Mouse (Mus musculus) mature B cell (primary cell): ENCODE data around the gene Numbl.

Experiments used
- in situ Hi-C: fragments of 300-500 bp; cut with MboI; formaldehyde crosslinking; loops from 2 replicates; pipeline ENCODE4 v1.14.3; 2019

Numbl gene

GRCm38 (mm10) chr7:27251946-27252345, 6.3 kb upstream of the Numbl start:
- in situ Hi-C loops, result no loop called here

- in situ Hi-C loops, result no loop called here
Observed at GRCm38 (mm10) chr7:27255721-27256120, 2.5 kb upstream of the Numbl start.

GRCm38 (mm10) chr7:27257046-27257851, 984 bp upstream of the Numbl start:
- in situ Hi-C loops, result no loop called here

GRCm38 (mm10) chr7:27257852-27258204, 405 bp upstream of the Numbl start:
- in situ Hi-C loops, result no loop called here

GRCm38 (mm10) chr7:27259271-27259721, 1.1 kb downstream of the Numbl start:
- in situ Hi-C loops, result no loop called here

GRCm38 (mm10) chr7:27259771-27260170, 1.5 kb downstream of the Numbl start:
- in situ Hi-C loops, result no loop called here

- in situ Hi-C loops, result no loop called here
Observed at GRCm38 (mm10) chr7:27260856-27261255, 2.6 kb downstream of the Numbl start.

- in situ Hi-C loops, result no loop called here
Observed at GRCm38 (mm10) chr7:27261888-27262287, 3.7 kb downstream of the Numbl start.

- in situ Hi-C loops, result no loop called here
Observed at GRCm38 (mm10) chr7:27264761-27265160, 6.5 kb downstream of the Numbl start.

- in situ Hi-C loops, result no loop called here
Observed at GRCm38 (mm10) chr7:27266515-27267128, 8.4 kb downstream of the Numbl start.

GRCm38 (mm10) chr7:27271423-27271822, 13.2 kb downstream of the Numbl start:
- in situ Hi-C loops, result no loop called here

GRCm38 (mm10) chr7:27273739-27274351, 15.6 kb downstream of the Numbl start:
- in situ Hi-C loops, result no loop called here

GRCm38 (mm10) chr7:27274916-27275315, 16.7 kb downstream of the Numbl start:
- in situ Hi-C loops, result loop anchor here (25.0 kb wide), 1 partner anchor 513 kb away; the partner anchor contains the start of gene Cyp2b19

- in situ Hi-C loops, result loop anchor here (25.0 kb wide), 1 partner anchor 514 kb away; the partner anchor contains the start of gene Cyp2b19
Observed at GRCm38 (mm10) chr7:27276021-27276420, 17.8 kb downstream of the Numbl start.

- in situ Hi-C loops, result loop anchor here (25.0 kb wide), 1 partner anchor 515 kb away; the partner anchor contains the start of gene Cyp2b19
Observed at GRCm38 (mm10) chr7:27277191-27277590, 19.0 kb downstream of the Numbl start.

GRCm38 (mm10) chr7:27281717-27282116, 23.5 kb downstream of the Numbl start:
- in situ Hi-C loops, result loop anchor here (25.0 kb wide), 1 partner anchor 519 kb away; the partner anchor contains the start of gene Cyp2b19

GRCm38 (mm10) chr7:27282225-27282624, 24.0 kb downstream of the Numbl start:
- in situ Hi-C loops, result loop anchor here (25.0 kb wide), 1 partner anchor 520 kb away; the partner anchor contains the start of gene Cyp2b19

- in situ Hi-C loops, result loop anchor here (25.0 kb wide), 1 partner anchor 523 kb away; the partner anchor contains the start of gene Cyp2b19
Observed at GRCm38 (mm10) chr7:27284865-27285697, 26.8 kb downstream of the Numbl start.

- in situ Hi-C loops, result loop anchor here (25.0 kb wide), 1 partner anchor 523 kb away; the partner anchor contains the start of gene Cyp2b19
Observed at GRCm38 (mm10) chr7:27285698-27286066, 27.4 kb downstream of the Numbl start.

GRCm38 (mm10) chr7:27288732-27289131, 30.5 kb downstream of the Numbl start:
- in situ Hi-C loops, result loop anchor here (25.0 kb wide), 1 partner anchor 526 kb away; the partner anchor contains the start of gene Cyp2b19

- in situ Hi-C loops, result loop anchor here (25.0 kb wide), 1 partner anchor 528 kb away; the partner anchor contains the start of gene Cyp2b19
Observed at GRCm38 (mm10) chr7:27290555-27290954, 32.3 kb downstream of the Numbl start.
